Mouse (Mus musculus): ENCODE measurements around the gene Usp2. TPM values are rescaled to one million over a fixed set of nuclear protein-coding genes. Genes with fewer than 3 reads are reported as not detected.
"Not testable (repeated sequence)": the region's sequence is repeated elsewhere in the genome, so short reads cannot be mapped to it uniquely, and the experiment has no call there.

Gene Usp2
- polyA plus RNA-seq, 1 experiment from 2014 or later: 1.8 TPM

GRCm38 (mm10) chr9:44105781-44106180, 39.0 kb downstream of the Usp2 start:
- DNase-seq (no peak), ATAC-seq (ENCODE audit: low read depth) (no peak)
- Histone ChIP-seq H3K27me3 (no peaks in the 10 kb centered on the region), H3K27ac (no peak overlapping the region), H3K9ac (no peak overlapping the region), H3K4me1 (replicated peaks) (peaks cover 44% of the 10 kb centered on the region), H3K9me3 (replicated peaks) (no peaks in the 10 kb centered on the region), H3K36me3 (peaks cover 62% of the 10 kb centered on the region), H3K4me3 (replicated peaks) (no peak overlapping the region), H3K4me2 (no peak overlapping the region)
- WGBS (ENCODE audit: insufficient replicate concordance): 80% methylated on average over 10 of the region's 10 CpGs

DNA sequence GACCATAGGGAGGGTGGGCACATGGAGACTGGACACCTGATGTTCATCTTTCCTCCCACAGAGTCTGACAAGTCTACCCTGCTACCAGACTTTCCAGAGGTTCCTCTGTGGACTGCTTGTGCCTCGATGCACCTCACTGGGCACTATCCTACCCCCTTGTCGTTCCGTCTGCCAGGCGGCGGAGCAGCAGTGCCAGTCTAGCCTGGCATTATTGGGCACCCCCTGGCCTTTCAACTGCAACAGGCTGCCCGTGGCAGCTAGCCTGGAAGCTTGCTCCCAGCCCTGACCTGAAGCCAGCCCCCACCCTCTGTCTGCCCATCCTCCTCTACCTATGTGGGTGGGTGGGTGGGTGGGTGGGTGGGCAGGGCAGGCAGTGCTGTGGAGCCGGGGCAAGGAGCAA, 39.4 kb downstream of the Usp2 start:
- H3K4me3 ChIP-seq (replicated peaks): no peak overlapping the region
- H3K9me3 ChIP-seq (replicated peaks): no peaks in the 10 kb centered on the region
- DNase-seq: no peak
- no peak for ATAC-seq (ENCODE audit: low read depth)
- no peak overlapping the region for H3K27ac ChIP-seq
- peaks cover 63% of the 10 kb centered on the region for H3K36me3 ChIP-seq
- H3K27me3 ChIP-seq: no peaks in the 10 kb centered on the region
- peaks cover 46% of the 10 kb centered on the region for H3K4me1 ChIP-seq (replicated peaks)
- H3K9ac ChIP-seq: no peak overlapping the region
- WGBS (ENCODE audit: insufficient replicate concordance): 89% methylated on average over 7 of the region's 7 CpGs
- no peak overlapping the region for H3K4me2 ChIP-seq

GRCm38 (mm10) chr9:44106596-44106995, 39.8 kb downstream of the Usp2 start:
- no peak overlapping the region for H3K4me2 ChIP-seq
- H3K36me3 ChIP-seq: peaks cover 63% of the 10 kb centered on the region
- H3K4me3 ChIP-seq (replicated peaks): no peak overlapping the region
- no peak overlapping the region for H3K9ac ChIP-seq
- 88% methylated on average over 4 of the region's 4 CpGs for WGBS (ENCODE audit: insufficient replicate concordance)
- no peaks in the 10 kb centered on the region for H3K27me3 ChIP-seq
- DNase-seq (no peak), ATAC-seq (ENCODE audit: low read depth) (no peak)
- peaks cover 46% of the 10 kb centered on the region for H3K4me1 ChIP-seq (replicated peaks)
- no peak overlapping the region; the same call in 1 of the 2 replicates for H3K27ac ChIP-seq
- no peaks in the 10 kb centered on the region for H3K9me3 ChIP-seq (replicated peaks)

DNA sequence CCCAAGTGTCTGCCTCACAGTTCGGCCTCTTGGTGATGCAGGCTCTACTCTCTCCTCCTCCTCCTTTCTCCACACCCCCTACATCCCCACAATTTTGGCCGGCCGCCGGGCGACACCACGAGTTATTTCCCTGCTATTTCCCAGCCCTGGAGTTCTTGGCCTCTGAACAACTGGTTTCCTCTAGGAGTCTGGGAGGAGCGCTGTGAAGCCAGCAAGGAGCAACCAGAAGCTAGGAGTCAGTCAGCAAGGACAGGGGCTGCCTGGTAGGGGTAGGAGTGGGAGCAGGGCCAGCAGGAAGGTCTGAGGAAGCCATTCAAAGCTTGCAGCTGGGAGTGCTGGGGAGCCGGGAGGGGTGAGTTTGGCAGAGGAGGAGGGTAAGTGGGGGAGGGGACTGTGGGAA, 40.3 kb downstream of the Usp2 start, which contains the start of gene C1qtnf5:
TSS of gene C1qtnf5 (plus strand) at position 136 of the 400 bp plus-strand sequence.
- no peak within 1 kb of the TSS; the same call in 1 of the 2 replicates for H3K27ac ChIP-seq
- H3K4me1 ChIP-seq (replicated peaks): peaks cover 51% of the 10 kb centered on the region
- 80% methylated on average over 8 of the region's 8 CpGs for WGBS (ENCODE audit: insufficient replicate concordance)
- H3K9me3 ChIP-seq (replicated peaks): no peaks in the 10 kb centered on the region
- H3K27me3 ChIP-seq: no peaks in the 10 kb centered on the region
- 0 out of 2 replicates have a peak within 1 kb of the TSS, but pooled peaks have one; percentile 2 for H3K4me2 ChIP-seq
- ATAC-seq (ENCODE audit: low read depth): no peak
- H3K4me3 ChIP-seq (replicated peaks): no peak within 1 kb of the TSS
- H3K9ac ChIP-seq: no peak within 1 kb of the TSS
- H3K36me3 ChIP-seq: peaks cover 58% of the 10 kb centered on the region
- no peak for DNase-seq

- H3K27ac ChIP-seq: no peak overlapping the region
- no peaks in the 10 kb centered on the region for H3K27me3 ChIP-seq
- H3K4me2 ChIP-seq: 0 out of 2 replicates have a peak overlapping the region, but pooled peaks have one; percentile 2
- no peak for DNase-seq
- H3K9me3 ChIP-seq (replicated peaks): no peaks in the 10 kb centered on the region
- no peak overlapping the region for H3K9ac ChIP-seq
- H3K4me3 ChIP-seq (replicated peaks): no peak overlapping the region
- peaks cover 53% of the 10 kb centered on the region for H3K4me1 ChIP-seq (replicated peaks)
- no peak for ATAC-seq (ENCODE audit: low read depth)
- WGBS (ENCODE audit: insufficient replicate concordance): 70% methylated on average over 25 of the region's 25 CpGs
- peaks cover 58% of the 10 kb centered on the region for H3K36me3 ChIP-seq
Measured at GRCm38 (mm10) chr9:44107557-44108179, 40.8 kb downstream of the Usp2 start.

- ATAC-seq (ENCODE audit: low read depth) (no peak), DNase-seq (no peak)
- Histone ChIP-seq H3K27ac (no peak overlapping the region; the same call in 1 of the 2 replicates), H3K9ac (peak overlapping the region; percentile 7; the same call in 1 of the 2 replicates), H3K4me1 (replicated peaks) (peaks cover 53% of the 10 kb centered on the region), H3K4me3 (replicated peaks) (0 out of 2 replicates have a peak overlapping the region, but pooled peaks have one; percentile 28), H3K36me3 (peaks cover 58% of the 10 kb centered on the region), H3K9me3 (replicated peaks) (no peaks in the 10 kb centered on the region), H3K4me2 (peak overlapping the region; percentile 49; the same call in 1 of the 2 replicates), H3K27me3 (no peaks in the 10 kb centered on the region)
- WGBS (ENCODE audit: insufficient replicate concordance): 84% methylated on average over 31 of the region's 31 CpGs
Measured at GRCm38 (mm10) chr9:44108269-44109055, 41.6 kb downstream of the Usp2 start.

DNA sequence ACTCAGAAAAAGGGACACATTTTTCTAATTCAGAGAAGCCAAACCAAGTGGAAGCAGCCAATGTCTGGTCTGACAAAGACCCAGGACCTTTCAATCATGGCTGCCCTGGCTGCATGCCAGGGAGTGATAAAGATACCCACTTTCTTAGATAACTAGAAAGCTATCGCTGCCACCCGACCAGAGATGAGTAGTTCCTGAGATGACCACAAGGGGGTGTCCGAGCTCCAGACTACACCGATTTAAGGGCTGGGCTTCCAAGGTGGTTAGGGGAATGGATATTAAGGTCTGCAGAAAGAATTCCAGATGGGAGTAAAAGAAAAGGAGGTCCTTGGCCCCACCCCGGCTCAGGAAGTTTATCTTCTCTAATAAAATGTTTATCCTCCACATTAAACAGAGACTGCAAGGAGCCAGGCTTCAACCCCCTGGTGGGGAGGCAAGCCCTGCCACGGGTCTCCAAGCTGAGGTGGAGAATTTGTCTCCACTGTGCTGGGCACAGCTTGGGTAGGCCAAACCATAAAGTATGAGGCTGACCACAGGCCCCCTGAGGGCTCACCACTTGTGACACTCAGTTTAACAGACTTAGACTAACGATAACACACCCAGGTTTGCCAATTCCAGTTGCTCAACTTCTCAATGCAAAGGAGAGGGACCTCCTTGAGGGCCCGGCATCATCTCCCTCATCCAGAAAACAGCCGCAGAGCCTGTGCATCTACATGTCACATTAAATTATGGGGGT, 42.7 kb downstream of the Usp2 start:
- no peaks in the 10 kb centered on the region for H3K27me3 ChIP-seq
- no peak for ATAC-seq (ENCODE audit: low read depth)
- H3K4me1 ChIP-seq (replicated peaks): peaks cover 63% of the 10 kb centered on the region
- peak overlapping the region; percentile 49 for H3K4me2 ChIP-seq
- peaks cover 54% of the 10 kb centered on the region for H3K36me3 ChIP-seq
- H3K9me3 ChIP-seq (replicated peaks): no peaks in the 10 kb centered on the region
- peak overlapping the region; percentile 32; the same call in 1 of the 2 replicates for H3K9ac ChIP-seq
- DNase-seq: peak; percentile 68
- H3K27ac ChIP-seq: no peak overlapping the region; the same call in 1 of the 2 replicates
- WGBS (ENCODE audit: insufficient replicate concordance): 31% methylated on average over 9 of the region's 9 CpGs
- peak overlapping the region; percentile 28 for H3K4me3 ChIP-seq (replicated peaks)

- H3K27ac ChIP-seq; H3K27me3 ChIP-seq; ATAC-seq (ENCODE audit: low read depth); H3K9me3 ChIP-seq (replicated peaks); DNase-seq: not testable (repeated sequence)
- 72% methylated on average over 9 of the region's 12 CpGs for WGBS (ENCODE audit: insufficient replicate concordance)
- Histone ChIP-seq H3K9ac (peak overlapping the region; percentile 89), H3K4me3 (replicated peaks) (peak overlapping the region; percentile 83), H3K4me2 (peak overlapping the region; percentile 72), H3K36me3 (peaks cover 36% of the 10 kb centered on the region), H3K4me1 (replicated peaks) (peaks cover 62% of the 10 kb centered on the region)
Measured at GRCm38 (mm10) chr9:44111909-44112308, 45.1 kb downstream of the Usp2 start.

GRCm38 (mm10) chr9:44113105-44113789, 46.4 kb downstream of the Usp2 start, which contains the start of the genes Gm49380 and Rnf26:
Gm49380 (minus strand) TSS chr9:44113500.
Rnf26 (minus strand) TSS chr9:44113517.
- H3K27me3 ChIP-seq: no peaks in the 10 kb centered on the region
- DNase-seq (peak; percentile 94), ATAC-seq (ENCODE audit: low read depth) (peak; percentile 92)
- H3K27ac ChIP-seq: peak within 1 kb of the TSS; percentile 81
- no peaks in the 10 kb centered on the region for H3K9me3 ChIP-seq (replicated peaks)
- H3K4me2 ChIP-seq: peak within 1 kb of the TSS; percentile 72
- WGBS (ENCODE audit: insufficient replicate concordance): under 1% methylated on average over 51 of the region's 51 CpGs
- peaks cover 23% of the 10 kb centered on the region for H3K36me3 ChIP-seq
- H3K4me3 ChIP-seq (replicated peaks): peak within 1 kb of the TSS; percentile 83
- peaks cover 49% of the 10 kb centered on the region for H3K4me1 ChIP-seq (replicated peaks)
- H3K9ac ChIP-seq: peak within 1 kb of the TSS; percentile 89

DNA sequence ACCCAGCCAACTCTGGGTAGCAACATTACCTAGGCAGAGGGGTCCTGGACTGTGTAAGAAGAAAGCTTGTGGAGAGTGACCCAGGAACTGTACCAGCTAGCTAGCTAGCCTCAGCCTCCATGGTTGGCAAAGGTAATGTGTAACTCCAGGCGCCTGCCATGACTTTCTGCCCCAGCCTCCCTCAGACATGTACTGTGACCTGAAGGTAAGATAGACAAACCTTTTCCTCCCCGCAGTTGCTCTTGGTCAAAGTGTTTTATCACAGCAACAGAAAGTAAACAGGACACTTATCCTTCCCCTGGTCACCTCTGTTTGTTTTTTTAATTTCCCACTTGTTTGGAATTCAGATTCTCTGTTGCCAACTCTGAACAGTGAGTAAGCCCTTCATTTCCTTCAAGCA, 47.6 kb downstream of the Usp2 start:
- H3K4me1 ChIP-seq (replicated peaks): peaks cover 37% of the 10 kb centered on the region
- no peak overlapping the region for H3K4me2 ChIP-seq
- DNase-seq (no peak), ATAC-seq (ENCODE audit: low read depth) (no peak)
- H3K27ac ChIP-seq: 0 out of 2 replicates have a peak overlapping the region, but pooled peaks have one; percentile 1
- H3K9ac ChIP-seq: no peak overlapping the region
- no peak overlapping the region for H3K4me3 ChIP-seq (replicated peaks)
- no peaks in the 10 kb centered on the region for H3K9me3 ChIP-seq (replicated peaks)
- H3K27me3 ChIP-seq: no peaks in the 10 kb centered on the region
- WGBS (ENCODE audit: insufficient replicate concordance): 67% methylated on average over 2 of the region's 2 CpGs
- peaks cover 14% of the 10 kb centered on the region for H3K36me3 ChIP-seq
